Mouse (Mus musculus) small intestine, adult 2 months (tissue): Measurements from ENCODE around the gene Sfn. TPM values are rescaled to one million over a fixed set of nuclear protein-coding genes. Genes with fewer than 3 reads are reported as not detected.
A peak's percentile ranks its signal among the peaks of the same experiment; 100 is the strongest.

Experiments used
- H3K27ac ChIP-seq: fragments of 200-500 bp; 2 replicates; pipeline ENCODE4 v1.5.1; 2012; ENCODE audit warnings: low read depth, low read length, control low read depth, inconsistent platforms; ENCODE audit not compliant: insufficient read depth
- H3K27me3 ChIP-seq: fragments of 200-500 bp; 2 replicates; pipeline ENCODE4 v1.6.1; 2012; ENCODE audit warnings: mild to moderate bottlenecking, moderate library complexity, low read length, inconsistent platforms; ENCODE audit not compliant: control insufficient read depth, insufficient read depth
- H3K36me3 ChIP-seq: fragments of 200-500 bp; 2 replicates; pipeline ENCODE4 v1.6.1; 2012; ENCODE audit warnings: mild to moderate bottlenecking, low read length, control low read depth, inconsistent platforms; ENCODE audit not compliant: control insufficient read depth, insufficient read depth
- H3K4me1 ChIP-seq: fragments of 200-500 bp; 2 replicates; pipeline ENCODE4 v1.6.1; 2012; ENCODE audit warnings: low read length, inconsistent platforms, mixed read lengths; ENCODE audit not compliant: control insufficient read depth, insufficient read depth, insufficient read length
- H3K4me3 ChIP-seq: fragments of 200-500 bp; 2 replicates; pipeline ENCODE4 v1.5.1; 2012; ENCODE audit warnings: low read depth, mild to moderate bottlenecking, control low read depth, inconsistent platforms, low read length, moderate library complexity
- CTCF ChIP-seq: fragments of 200-500 bp; IDR thresholded peaks from 2 replicates; pipeline ENCODE4 v1.5.1; 2012; ENCODE audit warnings: low read depth, mild to moderate bottlenecking, control low read depth, inconsistent platforms, low read length, moderate library complexity, mixed read lengths; ENCODE audit not compliant: insufficient replicate concordance, insufficient read length; ENCODE audit errors: extremely low read depth
- POLR2A ChIP-seq: fragments of 200-500 bp; IDR thresholded peaks from 2 replicates; pipeline ENCODE4 v1.6.1; 2012; ENCODE audit warnings: low read depth, mild to moderate bottlenecking, control low read depth, inconsistent platforms, low read length, moderate library complexity
- WGBS: fragments of 180-500 bp; shearing (Covaris S2); methylation state at CpG from one replicate; pipeline ENCODE4 v1.1.7; 2018; 5-methylcytosine and 5-hydroxymethylcytosine counted together
- polyA plus RNA-seq: library from polyadenylated mRNA; depleted of rRNA; stranded (reverse); fragments of >200 nt; gene quantifications from 2 replicates; pipeline ENCODE4 v1.2.3, GENCODE M21; 2012

Sfn gene
- polyA plus RNA-seq, 1 experiment = 423 TPM

DNA sequence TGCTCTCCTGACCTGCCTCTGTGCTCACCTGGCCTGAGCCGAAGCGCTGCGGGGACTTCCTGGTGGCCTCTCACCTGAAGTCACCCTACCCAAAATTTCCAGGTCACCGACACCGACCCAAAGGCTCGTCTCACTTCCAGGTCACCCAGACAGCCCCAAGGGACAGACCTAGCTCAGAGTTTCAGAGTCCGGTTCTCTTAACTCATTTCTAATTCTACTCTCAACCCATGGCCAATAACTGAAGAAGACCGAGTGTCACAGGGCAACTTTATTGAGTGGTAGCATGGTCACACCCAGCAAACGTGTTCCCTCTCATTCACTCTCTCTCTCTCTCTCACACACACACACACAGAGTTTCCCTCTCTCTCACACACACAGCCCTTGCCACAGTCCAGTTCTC lies 1.7 kb downstream of the Sfn start:
- TF ChIP-seq CTCF (no peak), POLR2A (no peak)
- H3K27me3 ChIP-seq = no peaks in the 10 kb centered on the region
- H3K4me1 ChIP-seq = no peaks in the 10 kb centered on the region; the same call in 1 of the 2 replicates
- peak overlapping the region; percentile 75 for H3K4me3 ChIP-seq
- WGBS = 7% methylated on average over 9 of the region's 9 CpGs
- peaks cover 11% of the 10 kb centered on the region; the same call in 1 of the 2 replicates for H3K36me3 ChIP-seq
- H3K27ac ChIP-seq = peak overlapping the region; percentile 95

DNA sequence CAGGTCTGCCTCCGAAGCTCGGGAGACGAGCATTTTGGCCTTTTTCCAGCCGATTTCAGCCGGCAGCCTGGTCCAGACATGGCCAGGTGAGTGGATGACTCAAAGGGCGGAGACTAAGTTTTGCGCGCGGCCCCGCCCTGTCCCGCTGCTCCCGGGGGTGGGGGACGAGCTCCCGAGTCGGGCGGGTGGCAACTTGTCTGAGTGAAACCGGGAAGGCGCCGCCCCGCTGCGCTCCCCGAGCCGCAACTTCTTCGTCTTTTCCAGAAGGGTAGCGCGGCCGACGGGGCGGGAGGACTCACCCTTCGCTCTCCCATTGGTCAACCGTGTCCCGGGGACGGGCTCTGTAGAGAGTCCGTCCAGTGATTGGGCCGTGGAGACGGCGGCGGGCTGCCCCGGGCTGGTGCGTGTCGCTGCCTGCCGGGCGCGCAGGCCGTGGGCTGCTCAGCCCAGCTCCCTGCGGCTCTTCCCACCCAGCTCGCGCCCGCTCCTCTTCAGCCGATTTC lies 2.3 kb downstream of the Sfn start:
- WGBS = under 1% methylated on average over 50 of the region's 50 CpGs
- Histone ChIP-seq H3K27ac (peak overlapping the region; percentile 100), H3K4me3 (peak overlapping the region; percentile 75), H3K4me1 (no peaks in the 10 kb centered on the region; the same call in 1 of the 2 replicates), H3K27me3 (no peaks in the 10 kb centered on the region), H3K36me3 (peaks cover 13% of the 10 kb centered on the region; the same call in 1 of the 2 replicates)
- TF ChIP-seq CTCF (no peak), POLR2A (peak; percentile 67)

DNA sequence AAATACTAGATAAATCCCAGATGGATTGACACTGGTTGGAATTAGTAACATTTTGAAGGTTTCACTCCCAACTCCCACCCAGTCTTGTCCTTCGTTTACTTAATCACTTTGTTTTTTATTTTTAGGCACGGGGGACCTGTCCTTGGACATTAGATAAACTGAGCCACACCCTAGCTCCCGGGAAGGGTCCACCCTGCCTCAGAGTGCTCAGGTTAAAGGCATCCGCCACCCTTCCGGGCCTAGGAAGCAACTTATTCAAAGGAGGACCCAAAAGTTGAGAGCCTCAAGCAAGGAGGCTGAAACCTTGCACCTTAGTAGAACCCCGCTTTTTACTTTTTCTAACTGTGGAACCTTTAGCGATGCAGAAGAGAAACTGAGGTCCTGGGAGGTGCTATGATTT lies 2.9 kb downstream of the Sfn start:
- no peaks in the 10 kb centered on the region; the same call in 1 of the 2 replicates for H3K4me1 ChIP-seq
- peak overlapping the region; percentile 75 for H3K4me3 ChIP-seq
- no peaks in the 10 kb centered on the region for H3K27me3 ChIP-seq
- TF ChIP-seq CTCF = no peak
- no peak for TF ChIP-seq POLR2A
- peak overlapping the region; percentile 100 for H3K27ac ChIP-seq
- peaks cover 10% of the 10 kb centered on the region; the same call in 1 of the 2 replicates for H3K36me3 ChIP-seq
- 5% methylated on average over 7 of the region's 7 CpGs for WGBS

DNA sequence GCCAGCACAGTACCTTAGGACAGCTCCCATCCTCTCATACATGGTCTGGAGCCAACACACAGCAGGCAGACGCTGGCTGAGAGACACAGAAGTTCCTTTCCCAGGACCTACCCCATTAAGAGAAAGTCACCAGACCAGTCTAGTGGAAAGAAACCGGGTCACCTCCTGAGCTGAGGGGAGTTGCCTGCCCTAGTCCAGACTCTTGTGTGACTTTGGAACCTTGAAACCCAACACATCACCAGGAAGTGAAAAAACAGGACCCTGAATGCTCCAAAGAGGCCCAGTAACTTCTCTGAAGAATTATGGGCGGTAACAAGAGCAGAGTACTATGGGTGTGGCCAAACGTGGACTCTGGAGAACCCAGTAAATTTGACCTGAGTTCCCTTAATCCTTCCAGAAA lies 3.4 kb downstream of the Sfn start:
- no peaks in the 10 kb centered on the region; the same call in 1 of the 2 replicates for H3K4me1 ChIP-seq
- 9% methylated on average over 4 of the region's 4 CpGs for WGBS
- H3K4me3 ChIP-seq = peak overlapping the region; percentile 69
- TF ChIP-seq POLR2A = peak; percentile 16; the same call in 1 of the 2 replicates
- TF ChIP-seq CTCF = no peak
- H3K36me3 ChIP-seq = peaks cover 5% of the 10 kb centered on the region; the same call in 1 of the 2 replicates
- no peaks in the 10 kb centered on the region for H3K27me3 ChIP-seq
- peak overlapping the region; percentile 100 for H3K27ac ChIP-seq

DNA sequence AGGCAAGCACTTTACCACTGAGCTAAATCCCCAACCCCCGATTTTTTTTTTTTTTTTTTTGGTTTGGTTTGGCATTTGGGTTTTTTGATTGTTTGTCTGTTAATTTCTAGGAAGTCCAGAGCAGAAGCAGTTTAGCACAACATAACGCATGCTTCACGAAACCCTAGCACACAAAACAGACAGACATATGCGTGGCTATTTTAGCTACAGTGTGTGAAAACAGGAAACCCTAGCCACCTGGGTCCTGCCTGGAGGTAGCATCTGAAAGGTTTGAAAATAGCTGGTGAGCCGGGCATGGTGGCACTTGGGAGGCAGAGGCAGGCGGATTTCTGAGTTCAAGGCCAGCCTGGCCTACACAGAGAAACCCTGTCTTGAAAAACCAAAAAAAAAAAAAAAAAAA lies 5.9 kb downstream of the Sfn start:
- no peak overlapping the region for H3K27ac ChIP-seq
- H3K4me1 ChIP-seq = no peaks in the 10 kb centered on the region; the same call in 1 of the 2 replicates
- WGBS = 80% methylated on average over 6 of the region's 6 CpGs
- H3K27me3 ChIP-seq = no peaks in the 10 kb centered on the region
- H3K4me3 ChIP-seq = no peak overlapping the region
- no peak for TF ChIP-seq CTCF
- TF ChIP-seq POLR2A = no peak
- H3K36me3 ChIP-seq = peaks cover 9% of the 10 kb centered on the region

DNA sequence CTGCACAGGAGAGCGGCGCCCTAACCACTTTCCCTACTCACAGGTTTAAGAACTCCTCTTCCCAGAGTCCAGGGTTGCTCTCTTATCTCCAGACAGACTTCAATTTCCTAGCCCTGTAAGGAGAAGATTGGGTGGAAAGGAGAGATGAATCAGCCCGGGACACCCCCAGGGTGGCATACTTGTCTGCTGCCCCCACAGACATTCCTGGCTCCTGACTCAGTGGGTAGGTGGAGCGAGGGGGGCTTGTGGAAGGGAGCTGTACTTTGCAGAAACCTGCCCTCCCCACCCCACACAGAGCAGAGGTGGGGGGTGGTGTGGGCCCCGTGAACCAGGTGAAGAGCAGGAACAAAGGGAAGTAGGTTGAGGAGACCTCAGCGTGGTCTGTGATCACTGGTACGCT lies 6.4 kb downstream of the Sfn start:
- Histone ChIP-seq H3K36me3 (peaks cover 11% of the 10 kb centered on the region), H3K4me3 (no peak overlapping the region), H3K27me3 (no peaks in the 10 kb centered on the region), H3K27ac (no peak overlapping the region), H3K4me1 (no peaks in the 10 kb centered on the region; the same call in 1 of the 2 replicates)
- TF ChIP-seq CTCF = no peak
- no peak for TF ChIP-seq POLR2A
- WGBS = 82% methylated on average over 7 of the region's 7 CpGs

DNA sequence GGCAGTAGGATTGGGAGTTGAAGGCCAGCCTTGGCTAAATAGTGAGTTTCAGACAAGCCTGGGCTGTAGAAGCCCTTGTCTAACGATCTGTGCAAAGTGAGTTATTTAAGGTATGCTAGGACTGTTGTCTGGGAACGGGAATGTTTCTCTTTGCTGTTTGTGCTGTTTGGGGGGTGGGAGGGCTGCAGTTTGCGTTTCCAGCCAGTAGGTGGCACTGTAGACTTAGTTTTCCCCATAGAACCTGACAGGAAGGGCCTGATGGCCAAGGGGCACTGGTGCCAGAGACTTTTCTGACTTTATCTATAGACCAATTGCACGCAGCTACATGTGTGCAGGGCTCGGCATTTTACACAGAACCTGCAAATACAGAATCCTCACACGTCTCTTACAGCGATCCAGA lies 9.4 kb downstream of the Sfn start:
- Histone ChIP-seq H3K4me1 (no peaks in the 10 kb centered on the region), H3K36me3 (peaks cover 31% of the 10 kb centered on the region), H3K27me3 (no peaks in the 10 kb centered on the region), H3K4me3 (no peak overlapping the region), H3K27ac (no peak overlapping the region)
- TF ChIP-seq CTCF = peak; percentile 94; the same call in 1 of the 2 replicates
- no peak for TF ChIP-seq POLR2A
- 21% methylated on average over 7 of the region's 7 CpGs for WGBS
